Mouse (Mus musculus): Measurements from ENCODE around the gene Chil1.

Chil1 gene

DNA sequence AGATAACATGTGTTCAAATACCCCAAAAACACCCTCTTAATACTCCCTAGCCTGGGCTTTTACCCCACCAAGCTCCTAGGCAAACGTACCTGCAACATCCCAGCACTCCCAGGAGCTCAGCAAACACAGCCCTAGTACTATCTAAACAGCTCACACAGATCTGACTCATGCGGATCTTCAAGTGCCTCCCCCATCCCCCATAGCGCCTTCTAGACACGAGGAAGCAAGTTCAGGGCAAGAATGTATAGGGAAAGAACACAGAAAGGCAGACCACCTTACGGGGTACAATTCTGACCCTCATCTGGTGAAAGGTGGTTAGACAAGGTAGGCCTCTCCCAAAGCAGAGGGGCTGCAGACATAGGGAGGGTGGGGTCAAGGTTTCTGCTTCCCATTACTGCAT lies 24.1 kb downstream of the Chil1 start:
- peak; percentile 34 for DNase-seq

DNA sequence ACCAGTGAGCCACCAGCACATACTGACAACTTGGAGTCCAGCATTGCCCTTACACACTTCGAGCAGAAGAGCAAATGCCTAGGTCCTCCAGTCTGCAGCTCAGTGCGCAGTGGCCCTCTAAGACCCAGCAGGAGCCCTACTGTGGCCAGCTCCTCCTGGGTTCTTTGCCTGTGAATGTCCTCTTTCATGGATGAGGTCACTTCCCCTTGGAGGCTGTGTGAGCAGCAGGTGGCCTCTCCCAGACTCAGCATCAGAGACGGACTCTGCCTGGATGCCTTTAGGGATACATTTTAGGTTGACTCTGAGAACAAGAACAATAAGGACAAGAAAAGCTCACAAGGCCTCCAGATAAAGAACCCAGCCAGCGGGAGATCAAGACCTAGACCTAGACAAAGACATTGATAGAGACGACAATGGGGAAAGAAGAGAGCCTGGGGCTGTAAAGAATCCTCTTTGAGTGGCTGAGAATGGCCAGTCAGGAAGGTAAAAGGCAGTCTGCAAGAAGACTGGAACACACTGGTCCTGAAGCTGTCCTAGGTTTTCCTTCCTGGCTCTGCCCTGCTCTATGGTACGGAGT lies 28.3 kb downstream of the Chil1 start:
- DNase-seq, result no peak

DNA sequence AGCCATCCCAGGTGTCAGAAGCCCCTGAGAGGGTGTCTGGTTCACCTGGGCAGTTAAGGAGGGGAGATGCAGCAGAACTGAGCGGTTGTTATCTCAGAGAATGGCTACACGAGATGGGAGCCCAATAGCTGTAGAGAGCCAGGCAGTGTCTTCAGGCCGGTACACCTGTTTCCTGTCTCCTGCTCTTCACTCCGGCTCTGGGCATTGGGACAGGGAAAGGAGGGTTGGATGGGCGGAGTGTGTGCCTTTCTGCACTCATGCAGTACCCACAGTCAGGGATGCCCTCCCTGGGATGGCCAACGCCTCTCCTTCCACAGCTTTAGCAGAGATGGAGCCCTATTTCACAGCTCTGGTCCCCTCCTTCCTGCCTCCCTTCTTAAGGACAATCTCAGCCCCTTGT lies 29.1 kb downstream of the Chil1 start:
- DNase-seq, result no peak

DNA sequence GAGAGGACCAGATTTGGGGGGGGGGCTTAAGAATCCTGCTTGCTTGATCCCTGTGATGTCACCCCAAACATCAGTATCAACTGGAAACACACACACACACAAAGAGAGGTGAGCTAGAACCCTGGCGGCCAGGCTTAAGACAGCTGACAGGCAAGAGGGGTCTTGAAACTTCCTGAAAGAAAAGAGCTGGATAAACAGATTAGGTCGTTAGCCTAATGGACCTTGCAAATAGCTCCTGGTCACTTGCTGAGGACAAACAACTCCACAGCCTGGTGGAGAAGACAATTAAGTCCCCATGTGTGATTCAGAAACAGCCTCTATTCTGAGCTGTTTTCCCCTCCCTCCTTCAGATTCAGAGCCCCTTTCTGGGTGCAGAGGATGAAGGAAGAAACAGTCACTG lies 29.7 kb downstream of the Chil1 start:
- DNase-seq, result no peak

DNA sequence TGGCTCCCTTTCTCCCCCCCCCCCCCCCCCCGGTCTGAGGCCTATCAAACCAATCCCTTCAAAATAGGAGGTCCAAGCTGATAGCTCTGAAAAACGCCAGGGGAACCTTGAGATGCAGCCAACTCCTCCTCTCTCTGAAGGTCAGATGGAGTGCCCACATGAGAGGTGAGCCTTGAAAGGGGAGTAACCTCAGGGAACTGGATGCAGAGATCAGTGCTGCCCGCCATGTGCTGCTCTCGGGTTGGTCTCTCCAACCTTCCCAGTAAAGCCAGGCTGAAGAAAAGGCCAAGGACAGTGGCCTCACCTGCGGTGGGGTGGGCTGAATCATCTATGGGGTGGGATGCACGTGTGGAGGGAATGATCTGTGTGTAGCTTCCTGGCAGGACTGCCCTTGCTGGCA lies 30.4 kb downstream of the Chil1 start:
- DNase-seq, result no peak

DNA sequence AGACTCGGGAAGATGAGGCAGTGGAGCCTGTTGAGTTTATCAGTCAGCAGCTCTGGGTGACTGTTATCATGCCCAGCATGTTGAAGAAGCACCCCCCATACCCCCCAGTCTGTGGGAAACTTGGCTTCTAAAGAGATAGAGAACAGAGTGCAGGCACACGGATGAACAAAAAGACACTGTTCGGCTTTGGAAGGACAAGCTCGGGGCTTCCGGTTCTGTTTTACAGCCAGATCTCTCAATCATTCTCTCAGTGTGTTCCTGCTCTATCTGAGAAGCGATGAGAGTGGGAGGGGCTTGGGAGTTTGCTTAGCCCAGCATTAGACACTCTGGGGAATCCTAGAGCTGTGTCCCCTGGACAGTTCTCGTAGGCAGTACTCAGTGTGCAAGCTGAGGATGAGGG lies 31.4 kb downstream of the Chil1 start:
- no peak for DNase-seq

DNA sequence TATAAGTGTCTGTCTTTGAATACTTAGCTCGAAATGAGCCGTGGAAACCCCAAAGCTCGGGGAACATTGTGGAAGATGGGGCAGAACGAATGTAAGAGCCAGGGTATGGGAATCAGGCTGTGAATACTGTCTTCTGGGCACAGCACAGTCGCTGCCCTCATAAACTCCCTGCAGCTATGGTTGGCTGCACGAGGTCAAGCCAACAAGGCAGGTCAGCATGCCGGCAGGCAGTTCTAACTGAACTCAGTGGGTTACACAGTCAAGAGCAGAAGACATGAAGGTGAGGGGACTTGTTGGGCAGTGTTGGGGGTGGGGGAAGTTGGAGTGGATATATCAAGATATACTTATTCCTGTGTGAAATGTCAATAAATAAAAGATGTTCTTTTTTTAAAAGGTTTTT lies 33.1 kb downstream of the Chil1 start:
- no peak for DNase-seq

DNA sequence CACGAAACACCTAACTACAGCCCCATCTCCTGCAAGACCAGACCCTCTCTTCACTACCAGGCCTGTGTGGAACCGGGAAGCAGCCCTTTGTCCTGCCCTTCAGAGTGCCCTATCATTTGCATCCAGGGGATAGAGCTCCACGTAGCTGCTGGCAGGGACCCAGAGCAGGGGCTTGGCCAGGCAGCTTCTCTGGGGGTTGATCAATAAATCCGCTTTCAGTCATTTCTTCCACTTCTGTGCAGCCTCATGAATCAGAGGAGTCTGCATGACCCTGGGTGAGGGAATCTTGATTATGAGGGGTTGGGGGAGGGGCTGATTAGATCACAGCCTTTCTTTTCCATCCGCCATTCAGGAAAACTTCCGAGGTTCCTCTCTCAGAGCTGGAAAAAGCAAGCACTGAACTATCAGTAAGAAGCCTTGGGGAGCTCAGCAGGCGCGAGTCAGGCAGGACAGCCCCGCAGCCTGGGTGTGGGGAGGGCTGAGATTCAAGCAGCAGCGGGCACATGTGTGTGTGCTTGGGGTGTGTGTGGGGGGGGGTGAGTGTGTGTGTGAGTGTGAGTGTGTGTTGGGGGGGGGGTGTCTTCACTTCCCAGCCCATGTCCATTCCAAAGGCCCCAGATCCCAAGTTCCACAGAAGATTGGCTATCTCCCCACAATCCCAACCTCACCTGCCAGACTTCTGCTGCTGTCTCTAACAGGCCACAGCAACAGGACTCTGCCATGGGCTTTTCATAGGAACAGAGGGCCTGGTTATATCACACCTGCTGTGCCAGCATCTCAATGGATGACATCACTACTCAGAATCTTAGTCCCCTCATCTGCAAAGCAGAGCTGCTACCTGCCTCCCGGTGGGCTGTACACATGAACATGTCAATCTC lies 34.0 kb downstream of the Chil1 start:
- no peak for DNase-seq

DNA sequence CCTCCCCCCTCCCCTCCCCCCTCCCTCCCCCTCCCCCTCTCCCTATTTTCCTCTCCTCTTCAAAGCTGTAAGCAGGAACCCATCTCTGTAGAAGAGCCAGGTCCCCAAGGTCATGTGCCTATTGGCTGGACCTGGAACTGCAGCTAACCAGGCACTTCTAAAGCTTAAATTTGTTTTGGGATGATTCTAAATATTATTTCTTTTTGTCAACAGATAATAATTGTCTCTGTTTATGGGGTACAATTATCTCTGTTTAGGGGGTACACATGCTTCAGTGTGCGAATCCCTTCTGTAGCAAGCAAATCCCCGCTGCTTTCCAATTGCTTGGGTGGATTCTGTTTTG lies 34.6 kb downstream of the Chil1 start:
- no peak for DNase-seq

DNA sequence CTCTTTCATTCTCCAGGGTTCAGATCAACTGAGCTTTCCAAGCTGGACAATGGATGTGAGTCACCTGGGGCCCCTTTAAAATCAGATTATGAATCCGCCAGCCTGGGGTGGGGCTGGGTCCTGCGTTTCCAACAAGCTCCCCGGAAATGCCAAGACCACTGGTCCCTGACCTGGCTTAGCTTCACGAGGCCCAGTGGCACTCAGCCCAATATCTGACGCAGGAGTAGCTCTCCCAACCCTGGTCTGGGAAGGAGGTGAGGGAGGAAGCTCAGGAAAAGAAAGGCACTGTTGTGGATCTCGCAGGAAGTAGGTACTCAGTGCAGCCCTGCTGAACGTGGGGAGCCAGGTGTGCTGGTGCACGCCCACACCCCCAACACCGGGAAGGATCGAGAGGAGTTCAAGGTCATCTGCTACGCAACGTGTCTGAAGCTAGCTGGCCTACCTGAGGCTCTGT lies 35.1 kb downstream of the Chil1 start:
- DNase-seq, result peak; percentile 30

DNA sequence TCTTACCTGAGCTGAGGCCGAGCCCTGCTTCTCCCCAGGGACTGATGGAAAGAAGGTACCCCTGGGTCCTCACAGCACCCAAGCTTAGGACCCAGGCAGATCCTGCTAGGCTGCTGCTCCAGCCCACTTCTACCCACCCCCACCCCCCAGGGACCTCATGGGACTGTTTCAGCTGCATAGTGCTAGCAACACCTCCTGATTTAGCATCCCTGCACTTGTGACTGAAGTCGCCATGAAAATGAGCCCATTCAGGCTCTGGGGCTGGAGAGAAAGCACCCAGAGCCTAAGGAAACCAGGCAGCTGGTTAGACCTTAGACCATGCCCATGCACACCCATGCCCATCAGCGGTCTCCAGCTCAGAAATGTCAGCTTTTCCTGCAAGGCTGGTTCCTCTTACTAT lies 36.0 kb downstream of the Chil1 start:
- no peak for DNase-seq

DNA sequence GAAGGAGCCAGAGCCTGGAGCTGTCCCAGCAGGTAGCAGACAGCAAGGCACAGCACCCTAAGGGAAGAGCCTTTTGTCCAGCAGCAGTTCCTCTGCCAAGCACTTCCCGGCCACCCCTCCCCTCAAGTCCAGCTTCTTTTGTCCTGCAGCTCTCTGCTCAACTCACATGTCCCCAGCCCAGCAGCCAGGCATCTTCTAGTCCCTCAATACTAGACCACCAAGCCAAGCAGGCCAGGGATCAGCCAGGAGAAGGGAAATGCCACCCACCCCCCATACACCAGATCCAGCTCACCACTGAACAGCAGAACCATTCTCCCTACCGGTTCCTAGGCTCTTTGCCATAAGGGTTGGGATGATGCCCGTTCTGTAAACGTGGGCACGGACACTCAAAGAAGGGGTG lies 37.6 kb downstream of the Chil1 start:
- no peak for DNase-seq

DNA sequence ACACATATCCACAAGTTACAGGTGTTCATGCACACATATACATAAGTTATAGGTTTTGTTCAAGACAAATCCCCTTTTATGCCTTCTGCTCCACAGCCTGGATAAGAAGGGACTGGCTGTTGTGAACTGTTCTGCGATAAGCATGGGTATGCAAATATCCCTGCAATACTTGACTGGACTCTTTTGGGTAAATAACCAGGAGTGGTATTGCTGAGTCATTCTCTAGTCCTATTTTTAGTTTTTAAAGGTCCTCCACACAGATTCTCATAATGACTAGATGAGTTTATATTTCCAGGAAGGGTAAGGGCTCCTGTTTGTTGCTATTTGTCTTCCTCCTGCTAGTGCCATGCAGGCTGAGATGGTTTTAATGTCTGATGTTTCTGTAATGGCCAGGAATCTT lies 39.2 kb downstream of the Chil1 start:
- no peak for DNase-seq

DNA sequence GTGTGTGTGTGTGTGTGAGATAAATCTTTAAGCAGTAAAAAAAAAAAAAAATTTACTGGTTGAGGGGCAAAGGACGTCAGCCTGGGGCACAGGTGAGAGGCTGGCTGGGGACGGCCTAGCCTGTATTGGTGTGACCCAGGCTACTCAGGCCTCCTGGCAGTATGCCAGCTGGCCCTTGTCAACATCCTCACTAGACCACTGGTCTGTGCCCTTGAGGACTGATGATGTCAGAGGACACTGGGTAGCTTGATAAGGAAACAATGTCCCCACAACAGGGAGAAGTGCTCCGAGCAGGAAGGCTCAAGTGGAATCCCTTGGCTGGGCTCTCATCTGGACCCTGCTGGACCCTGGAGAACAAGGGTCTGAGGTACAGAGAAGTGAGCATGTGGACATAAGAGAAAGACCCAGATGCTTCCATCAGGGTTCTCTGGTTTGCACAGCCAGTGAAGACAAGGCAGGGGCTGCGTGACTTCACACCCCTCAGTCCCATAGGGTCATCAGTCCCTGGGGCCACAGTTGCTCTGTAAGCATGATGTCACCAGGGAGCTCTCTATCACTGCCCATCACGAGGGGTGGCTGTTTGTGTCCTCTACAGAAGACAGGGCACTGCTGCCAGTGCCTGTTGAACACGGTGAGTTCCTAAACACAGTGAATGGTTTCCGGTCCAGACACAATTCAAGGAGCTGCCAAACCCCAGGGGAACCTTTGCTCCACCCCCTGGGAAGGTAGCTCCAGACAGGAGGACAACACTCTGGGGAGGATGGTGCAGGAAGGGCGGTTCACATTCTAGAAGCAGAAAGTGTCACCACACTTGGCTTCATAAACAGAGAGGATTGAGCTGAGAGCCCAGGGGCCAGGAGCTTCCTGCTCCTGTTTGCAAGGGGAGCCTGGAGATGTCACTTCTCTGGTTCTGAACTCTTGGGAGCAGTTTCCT lies 40.4 kb downstream of the Chil1 start:
- peak; percentile 81 for DNase-seq

DNA sequence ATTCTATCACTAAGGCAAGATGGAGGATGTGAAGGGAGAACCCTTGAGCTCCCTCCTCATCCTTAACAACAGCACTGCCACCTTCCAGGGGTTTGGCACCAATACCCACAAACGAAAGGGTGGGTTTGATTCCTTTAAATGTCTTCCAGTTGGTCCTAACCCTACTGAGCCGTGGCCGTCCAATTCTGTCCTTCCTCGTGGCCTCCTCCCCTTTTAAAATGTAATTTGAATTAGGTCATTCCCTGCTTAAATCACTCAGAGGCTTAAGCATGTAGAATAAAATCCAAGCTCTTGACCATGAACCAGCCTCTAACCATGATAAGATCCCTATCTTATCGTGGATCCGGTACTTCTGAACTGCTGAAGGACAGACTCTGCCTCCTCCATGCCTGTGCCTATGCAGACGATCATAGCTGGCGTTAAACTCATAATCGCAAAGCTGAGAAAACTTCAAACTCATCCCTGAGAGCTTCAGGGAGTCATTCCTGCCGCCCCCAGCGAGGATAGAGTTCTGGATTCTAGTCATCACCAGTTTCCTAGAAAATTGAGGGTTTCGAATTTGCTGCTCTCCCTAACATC lies 42.8 kb downstream of the Chil1 start:
- DNase-seq, result no peak

DNA sequence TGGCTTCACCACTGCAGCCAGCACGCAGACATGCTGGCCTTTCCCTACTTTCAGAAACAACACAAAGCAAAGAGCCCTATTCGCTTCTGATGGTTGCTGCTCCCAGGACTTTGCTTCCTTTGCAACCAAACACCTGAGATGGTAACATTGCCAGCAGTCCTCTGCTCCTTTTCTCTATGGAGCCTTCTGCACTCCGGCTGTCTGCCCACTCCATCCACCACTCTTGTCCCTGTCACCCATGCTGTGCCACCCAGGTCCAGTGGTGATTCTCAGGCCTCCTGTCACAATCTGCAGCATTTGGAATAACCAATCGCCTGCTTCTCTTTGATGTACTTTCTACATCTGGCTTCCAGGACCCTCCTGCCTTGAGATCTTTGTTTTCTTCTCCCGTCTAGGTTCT lies 43.4 kb downstream of the Chil1 start:
- no peak for DNase-seq

DNA sequence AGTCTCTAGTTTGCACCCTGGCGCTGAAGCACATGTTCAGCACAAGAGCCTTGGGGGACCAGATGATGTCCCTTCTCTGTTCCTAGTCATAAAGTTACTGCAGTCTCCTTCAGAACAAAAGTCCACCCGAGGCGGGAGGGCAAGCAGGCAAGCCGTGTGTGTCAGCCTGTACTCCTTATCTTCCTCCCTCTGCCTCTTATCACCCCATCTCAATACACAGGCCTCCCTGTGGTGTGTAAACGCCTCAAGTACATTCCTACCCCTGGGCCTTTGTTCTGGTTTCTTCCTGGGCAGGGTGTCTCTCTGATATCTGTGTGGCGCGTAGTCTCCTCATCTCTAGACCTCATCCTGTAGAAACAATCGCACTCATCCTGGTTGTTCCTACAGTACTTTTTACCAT lies 44.8 kb downstream of the Chil1 start:
- no peak for DNase-seq

DNA sequence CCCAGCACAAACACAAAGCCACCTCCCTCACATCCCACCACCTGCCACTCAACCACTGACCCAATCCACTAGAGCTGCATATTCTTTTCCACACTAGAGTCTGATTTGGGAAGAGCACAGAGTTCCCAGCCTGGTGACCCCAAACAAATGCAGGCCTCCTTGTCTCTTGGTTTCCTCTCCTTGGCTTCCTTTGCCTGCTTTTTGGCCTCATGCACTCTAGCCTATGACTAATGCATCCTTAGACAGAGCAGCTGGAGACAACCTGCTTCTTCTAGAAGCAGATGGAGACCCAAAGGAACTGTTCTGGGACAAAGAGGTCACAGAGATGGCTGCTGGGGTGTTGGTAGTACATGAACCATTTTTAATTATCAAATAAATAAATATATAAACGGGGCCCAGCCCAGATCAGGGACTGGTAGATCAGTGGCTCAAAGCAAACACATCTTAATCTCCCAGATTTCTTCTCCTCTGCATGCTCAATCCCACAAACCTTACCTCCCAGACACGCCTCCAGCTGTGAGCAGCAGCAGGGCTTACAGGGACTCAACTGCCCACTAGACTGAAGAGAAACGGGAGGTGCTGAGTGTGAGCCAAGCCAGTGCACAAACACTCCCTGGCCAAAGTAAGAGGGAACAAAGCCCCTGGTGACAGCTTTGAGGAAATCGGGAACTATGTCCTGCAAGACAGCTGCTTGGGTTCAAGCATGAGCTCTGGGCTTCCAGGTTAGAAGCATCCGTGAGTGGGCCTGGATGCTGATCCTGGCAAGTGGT lies 48.0 kb downstream of the Chil1 start:
- DNase-seq, result no peak

DNA sequence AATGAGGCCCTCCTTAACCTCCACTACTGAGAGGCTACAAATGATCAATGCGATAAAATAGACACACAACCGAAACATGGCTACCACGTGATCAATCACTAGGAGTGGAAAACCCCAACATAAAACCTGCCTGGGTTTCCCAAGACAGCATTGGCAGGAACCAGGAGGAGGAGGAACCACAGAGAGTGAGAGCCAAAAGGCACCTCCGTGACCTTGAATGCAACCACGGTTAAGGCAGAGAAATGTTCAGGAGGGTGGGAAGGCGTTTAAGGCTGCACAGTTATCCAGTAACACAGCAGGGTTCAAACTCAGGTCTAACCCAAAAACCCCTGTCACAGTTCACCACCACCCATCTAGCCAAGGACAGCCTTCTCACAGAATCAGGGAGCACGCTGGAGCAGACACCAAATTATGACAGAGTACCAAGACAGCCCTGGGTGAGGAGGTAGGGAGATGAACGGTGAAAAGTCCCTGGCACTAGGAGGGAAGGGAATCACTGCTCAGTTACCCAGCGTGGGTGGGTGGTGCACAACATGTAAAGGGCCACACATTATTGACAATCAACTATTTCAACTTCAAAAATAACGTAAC lies 48.8 kb downstream of the Chil1 start:
- DNase-seq, result no peak

DNA sequence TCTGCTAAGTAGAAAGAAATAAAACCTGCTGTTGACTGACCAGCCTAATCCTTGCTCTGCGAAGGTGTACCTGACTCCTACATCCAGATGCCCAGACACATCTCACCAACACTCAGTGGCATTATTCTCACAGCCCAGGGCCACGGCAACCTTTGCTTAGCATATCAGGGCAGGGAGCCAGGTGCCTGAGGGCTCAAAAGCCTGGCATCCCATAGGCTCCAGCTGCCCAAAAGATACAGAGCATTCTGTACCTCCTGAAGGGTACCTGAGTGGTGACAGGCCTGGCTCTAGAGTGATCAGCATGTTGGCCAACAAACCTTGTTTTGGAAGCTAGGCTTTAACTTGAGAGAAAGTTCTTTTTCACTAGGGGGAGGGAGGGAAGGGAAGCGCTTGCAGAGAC lies 49.3 kb downstream of the Chil1 start:
- no peak for DNase-seq

DNA sequence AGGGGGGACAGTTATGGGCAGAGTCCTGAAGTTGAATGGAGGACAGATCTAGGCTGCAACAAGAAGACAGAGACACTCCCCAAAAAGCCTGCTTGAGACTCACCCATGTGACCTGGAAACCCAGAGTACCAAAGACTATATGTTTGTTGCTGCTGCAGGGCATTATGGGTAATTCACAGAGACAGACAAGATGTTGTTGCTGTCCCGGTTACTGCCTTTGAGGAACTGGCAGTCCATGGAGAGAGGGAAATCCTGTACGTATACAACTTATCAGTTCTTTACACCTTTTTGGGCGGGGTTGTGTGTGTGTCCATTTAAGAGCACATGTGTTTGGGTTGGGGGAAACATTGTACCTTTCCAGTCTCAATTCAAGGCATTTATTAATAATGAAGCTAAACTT lies 49.7 kb downstream of the Chil1 start:
- DNase-seq, result no peak

DNA sequence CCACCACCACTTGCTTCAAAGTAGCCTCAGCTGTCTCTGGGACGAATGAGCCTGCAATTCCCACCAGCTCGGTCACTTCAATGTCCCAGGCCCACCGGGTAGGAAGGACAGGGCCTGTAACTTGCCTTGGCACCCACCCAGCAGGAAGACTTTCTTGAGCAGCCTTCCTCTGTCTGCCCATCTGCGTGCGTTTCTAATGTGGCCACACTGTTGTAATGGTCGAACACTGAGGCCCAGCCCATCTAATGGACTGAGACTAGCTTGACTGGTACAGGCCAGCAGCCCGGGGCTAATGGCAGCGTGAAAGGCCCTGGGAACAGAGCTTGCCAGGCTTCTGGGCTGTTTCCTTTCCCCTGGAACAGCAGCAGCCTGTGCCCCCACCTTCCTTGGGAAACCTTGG lies 50.4 kb downstream of the Chil1 start:
- no peak for DNase-seq
